In the genomic region with DNA sequence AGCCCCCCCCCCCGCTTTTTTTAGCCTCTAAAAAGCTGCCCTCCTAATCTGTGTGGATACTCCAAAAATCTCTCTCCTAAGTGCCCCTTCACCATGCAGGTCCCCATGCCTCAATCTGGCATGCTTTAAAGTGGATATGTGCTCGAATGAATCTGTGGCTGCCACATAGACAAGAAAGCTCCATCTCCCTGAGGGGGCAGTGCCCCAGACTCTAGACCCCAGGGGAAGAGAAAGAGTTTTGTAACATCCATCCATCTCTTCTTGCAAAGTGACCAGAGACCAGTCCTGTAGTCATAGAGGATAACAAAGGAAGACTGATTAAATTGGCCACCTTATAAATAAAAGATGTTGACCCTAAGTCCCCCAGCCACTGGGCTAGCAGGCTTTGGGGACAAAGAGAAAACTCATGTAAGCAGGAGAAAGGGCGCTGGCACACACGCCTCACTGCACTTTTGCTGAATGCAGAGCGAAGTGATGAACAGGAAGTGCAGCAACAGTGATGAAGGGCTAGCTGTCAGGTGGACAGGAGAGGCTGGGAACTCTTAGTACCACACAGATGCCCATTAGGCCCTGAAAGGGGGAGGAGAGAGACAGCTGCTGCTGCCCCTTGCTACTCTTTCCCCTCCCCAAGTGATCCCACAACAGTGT, we compare ENCODE assay signal across 11 mouse cellular contexts. TPM values are rescaled to one million over a fixed set of nuclear protein-coding genes. Genes with fewer than 3 reads are reported as not detected.
DNase-seq lines count a peak whose midpoint lies in the region; ATAC-seq lines count a peak whose summit lies in the region.
"Had no signal": no experiment of that assay in that cellular context is flagged by ENCODE, and none has a peak within 500 bp of the region (broad histone marks: within the 10 kb centered on the region; RNA-seq: fewer than 3 reads in every experiment).

No protein-coding gene starts in this region.

- 37% methylated on average over 5 of the region's 5 CpGs for WGBS in embryonic facial prominence, embryonic 10.5 days
- WGBS in hindbrain, embryonic 12.5 days: 15% methylated on average over 5 of the region's 5 CpGs
- 18% methylated on average over 5 of the region's 5 CpGs for WGBS in midbrain, embryonic 16.5 days

- H3K4me1 ChIP-seq in embryonic facial prominence, embryonic 10.5 days: peaks cover 46% of the 10 kb centered on the region
- peaks cover 26% of the 10 kb centered on the region for H3K4me1 ChIP-seq in hindbrain, embryonic 12.5 days
- H3K4me1 ChIP-seq in midbrain, embryonic 16.5 days (ENCODE audit: control insufficient read depth, insufficient read depth, low read length): peaks cover 8% of the 10 kb centered on the region

- peak overlapping the region; percentile 72 for H3K4me2 ChIP-seq in hindbrain, embryonic 12.5 days (replicated peaks)
- peak overlapping the region; percentile 75 for H3K4me2 ChIP-seq in midbrain, embryonic 16.5 days (ENCODE audit: low read length)

- DNase-seq in embryo, embryonic 10 days (ENCODE audit: low spot score): peak; percentile 69
- no peak for DNase-seq in embryo, embryonic 9.5 days (ENCODE audit: extremely low spot score)
- DNase-seq in embryonic facial prominence, embryonic 10.5 days (ENCODE audit: low spot score): no peak
- no peak for DNase-seq in spleen, postnatal 4 days (ENCODE audit: low spot score in 2 of 2)
- DNase-seq in adipocyte (ENCODE audit: low spot score): no peak
- no peak for DNase-seq in gastrocnemius, postnatal 10 days
- DNase-seq: gastrocnemius, adult 2 months had no signal

- H3K4me3 ChIP-seq in embryonic facial prominence, embryonic 10.5 days: peak overlapping the region; percentile 48
- H3K4me3 ChIP-seq in hindbrain, embryonic 12.5 days: peak overlapping the region; percentile 28; the same call in 1 of the 2 replicates
- H3K4me3 ChIP-seq in midbrain, embryonic 16.5 days (ENCODE audit: low read depth, low read length): peak overlapping the region; percentile 39

- H3K9ac ChIP-seq in hindbrain, embryonic 12.5 days: peak overlapping the region; percentile 52; the same call in 1 of the 2 replicates
- H3K9ac ChIP-seq in midbrain, embryonic 16.5 days (ENCODE audit: low read depth, low read length): peak overlapping the region; percentile 65; the same call in 1 of the 2 replicates

- ATAC-seq in hindbrain, embryonic 12.5 days (ENCODE audit: low FRiP score): peak; percentile 33; the same call in 1 of the 2 replicates
- ATAC-seq in midbrain, embryonic 16.5 days: no peak; the same call in 1 of the 2 replicates

- no peaks in the 10 kb centered on the region for H3K36me3 ChIP-seq in embryonic facial prominence, embryonic 10.5 days (replicated peaks)
- no peaks in the 10 kb centered on the region for H3K36me3 ChIP-seq in hindbrain, embryonic 12.5 days
- H3K36me3 ChIP-seq in midbrain, embryonic 16.5 days (ENCODE audit: control insufficient read depth, insufficient read depth, low read length): no peaks in the 10 kb centered on the region

- H3K27ac ChIP-seq in embryonic facial prominence, embryonic 10.5 days (replicated peaks): no peak overlapping the region; the same call in 1 of the 2 replicates
- no peak overlapping the region for H3K27ac ChIP-seq in hindbrain, embryonic 12.5 days
- H3K27ac ChIP-seq in midbrain, embryonic 16.5 days (ENCODE audit: low read length): 0 out of 2 replicates have a peak overlapping the region, but pooled peaks have one; percentile 38
- H3K27ac ChIP-seq: gastrocnemius, adult 2 months had no signal

- no peaks in the 10 kb centered on the region for H3K9me3 ChIP-seq in embryonic facial prominence, embryonic 10.5 days
- H3K9me3 ChIP-seq in hindbrain, embryonic 12.5 days (replicated peaks): no peaks in the 10 kb centered on the region
- H3K9me3 ChIP-seq in midbrain, embryonic 16.5 days (replicated peaks; ENCODE audit: control insufficient read depth, low read length, poor library complexity, severe bottlenecking): no peaks in the 10 kb centered on the region

- peaks cover 87% of the 10 kb centered on the region for H3K27me3 ChIP-seq in embryonic facial prominence, embryonic 10.5 days (replicated peaks; ENCODE audit: low read depth, poor library complexity, severe bottlenecking)
- peaks cover 45% of the 10 kb centered on the region for H3K27me3 ChIP-seq in hindbrain, embryonic 12.5 days
- H3K27me3 ChIP-seq in midbrain, embryonic 16.5 days (ENCODE audit: control insufficient read depth, insufficient read depth, low read depth, low read length): peaks cover 2% of the 10 kb centered on the region

RNA-seq across cellular contexts. Expression of gene Lingo4, which starts 1.5 kb away (rescaled TPM):
- 0.07 and 0.28 TPM in 2 replicates for polyA plus RNA-seq in embryonic facial prominence, embryonic 10.5 days (2016; fragmentation: Nextera tagmentation; extraction: Ambion mirVana)
- 0.52 and 0.53 TPM in 2 replicates for polyA plus RNA-seq in hindbrain, embryonic 12.5 days (2016; fragmentation: Nextera tagmentation; extraction: Ambion mirVana)
- polyA plus RNA-seq in midbrain, embryonic 16.5 days (2015; fragmentation: Nextera tagmentation; extraction: Ambion mirVana): 1.2 and 1.6 TPM in 2 replicates
- total RNA-seq in gastrocnemius, postnatal 10 days (2021): under 1 TPM in 1 of 2 experiments, not detected in 1; 0.25 TPM
- total RNA-seq: ES-E14; neutrophil, adult 5-6 weeks had no signal

RNA-seq across cellular contexts. Expression of gene Tdrkh, which starts 13.3 kb away (rescaled TPM):
- 14.2 and 16.5 TPM in 2 replicates for polyA plus RNA-seq in embryonic facial prominence, embryonic 10.5 days (2016; fragmentation: Nextera tagmentation; extraction: Ambion mirVana)
- polyA plus RNA-seq in hindbrain, embryonic 12.5 days (2016; fragmentation: Nextera tagmentation; extraction: Ambion mirVana): 48.7 and 52.1 TPM in 2 replicates
- polyA plus RNA-seq in midbrain, embryonic 16.5 days (2015; fragmentation: Nextera tagmentation; extraction: Ambion mirVana): 50.7 and 54.9 TPM in 2 replicates
- total RNA-seq in gastrocnemius, postnatal 10 days (2021): 1 to 10 TPM; 6.3 to 8.9 TPM

RNA-seq across cellular contexts. Expression of gene Rorc, which starts 27.2 kb away (rescaled TPM):
- polyA plus RNA-seq in embryonic facial prominence, embryonic 10.5 days (2016; fragmentation: Nextera tagmentation; extraction: Ambion mirVana): 0.21 and 0.29 TPM in 2 replicates
- 0.76 and 0.82 TPM in 2 replicates for polyA plus RNA-seq in hindbrain, embryonic 12.5 days (2016; fragmentation: Nextera tagmentation; extraction: Ambion mirVana)
- 0.49 and 0.62 TPM in 2 replicates for polyA plus RNA-seq in midbrain, embryonic 16.5 days (2015; fragmentation: Nextera tagmentation; extraction: Ambion mirVana)
- total RNA-seq in gastrocnemius, postnatal 10 days (2021): 10 to 100 TPM; 18.2 to 19.9 TPM
- total RNA-seq: ES-E14 had no signal

RNA-seq across cellular contexts. Expression of gene C2cd4d, which starts 37.5 kb away (rescaled TPM):
- 0.30 and 0.31 TPM in 2 replicates for polyA plus RNA-seq in embryonic facial prominence, embryonic 10.5 days (2016; fragmentation: Nextera tagmentation; extraction: Ambion mirVana)
- 2.4 and 2.5 TPM in 2 replicates for polyA plus RNA-seq in hindbrain, embryonic 12.5 days (2016; fragmentation: Nextera tagmentation; extraction: Ambion mirVana)
- polyA plus RNA-seq in midbrain, embryonic 16.5 days (2015; fragmentation: Nextera tagmentation; extraction: Ambion mirVana): 1.6 and 1.7 TPM in 2 replicates
- total RNA-seq in gastrocnemius, postnatal 10 days (2021): under 1 TPM; 0.34 to 0.56 TPM
- total RNA-seq: ES-E14; gastrocnemius, adult 2 months; neutrophil, adult 5-6 weeks had no signal

RNA-seq across cellular contexts. Expression of gene Mrpl9, which starts 43.3 kb away (rescaled TPM):
- polyA plus RNA-seq in embryonic facial prominence, embryonic 10.5 days (2016; fragmentation: Nextera tagmentation; extraction: Ambion mirVana): 68.5 and 71.4 TPM in 2 replicates
- polyA plus RNA-seq in hindbrain, embryonic 12.5 days (2016; fragmentation: Nextera tagmentation; extraction: Ambion mirVana): 58.0 and 67.5 TPM in 2 replicates
- 55.1 and 56.5 TPM in 2 replicates for polyA plus RNA-seq in midbrain, embryonic 16.5 days (2015; fragmentation: Nextera tagmentation; extraction: Ambion mirVana)
- total RNA-seq in gastrocnemius, postnatal 10 days (2021): 10 to 100 TPM; 42.3 to 54.0 TPM
